Mouse (Mus musculus) stomach, embryonic 14.5 days (tissue): ENCODE data around the gene Slc26a5. TPM values are rescaled to one million over a fixed set of nuclear protein-coding genes. Genes with fewer than 3 reads are reported as not detected.

Experiments
- ATAC-seq: fragments of 200-750 bp; cut with Nextera tagmentation; 2 replicates; pipeline ENCODE4 v1.8.0; 2017; ENCODE audit warnings: low read depth, moderate TSS enrichment; ENCODE audit not compliant: insufficient number of reproducible peaks, insufficient read depth, low FRiP score
- H3K27ac ChIP-seq: fragments of 300-500 bp; sonication (generic); 2 replicates; pipeline ENCODE4 v1.5.1; 2014; ENCODE audit warnings: mild to moderate bottlenecking, low read length, moderate library complexity, mixed read lengths
- H3K27me3 ChIP-seq: fragments of 300-500 bp; sonication (generic); 2 replicates; pipeline ENCODE4 v1.6.1; 2014; ENCODE audit warnings: low read length, control low read depth, mixed read lengths; ENCODE audit not compliant: control insufficient read depth, insufficient read depth
- H3K36me3 ChIP-seq: fragments of 300-500 bp; sonication (generic); 2 replicates; pipeline ENCODE4 v1.6.1; 2014; ENCODE audit warnings: mild to moderate bottlenecking, control low read depth, low read length, moderate library complexity, mixed read lengths; ENCODE audit not compliant: control insufficient read depth, insufficient read depth
- H3K4me1 ChIP-seq: fragments of 300-500 bp; sonication (generic); 2 replicates; pipeline ENCODE4 v1.6.1; 2014; ENCODE audit warnings: low read length, control low read depth, mixed read lengths; ENCODE audit not compliant: control insufficient read depth, insufficient read depth
- H3K4me2 ChIP-seq: fragments of 300-500 bp; sonication (generic); replicated peaks from 2 replicates; pipeline ENCODE4 v1.6.1; 2014; ENCODE audit warnings: low read depth, low read length, control low read depth
- H3K4me3 ChIP-seq: fragments of 300-500 bp; sonication (generic); 2 replicates; pipeline ENCODE4 v1.5.1; 2014; ENCODE audit warnings: low read depth, low read length, control low read depth
- H3K9ac ChIP-seq: fragments of 300-500 bp; sonication (generic); replicated peaks from 2 replicates; pipeline ENCODE4 v1.6.1; 2014; ENCODE audit warnings: low read depth, mild to moderate bottlenecking, control low read depth, low read length, moderate library complexity, mixed read lengths
- H3K9me3 ChIP-seq: fragments of 300-500 bp; sonication (generic); 2 replicates; pipeline ENCODE4 v1.6.1; 2016; ENCODE audit warnings: low read depth, low read length, control low read depth; ENCODE audit not compliant: control insufficient read depth
- WGBS: fragments of 180-500 bp; shearing (Covaris S2); extraction: QIAGEN DNeasy Blood & Tissue Kit; methylation state at CpG from one replicate; pipeline ENCODE4 v1.1.7; 2014; 5-methylcytosine and 5-hydroxymethylcytosine counted together
- polyA plus RNA-seq: library from polyadenylated mRNA; unstranded; fragments of >200 nt; fragmentation: Nextera tagmentation; extraction: Ambion mirVana; gene quantifications from 2 replicates; pipeline ENCODE4 v1.2.1, GENCODE M21; 2014

The Slc26a5 gene
- polyA plus RNA-seq, 1 experiment from 2014 or later: not detected

DNA sequence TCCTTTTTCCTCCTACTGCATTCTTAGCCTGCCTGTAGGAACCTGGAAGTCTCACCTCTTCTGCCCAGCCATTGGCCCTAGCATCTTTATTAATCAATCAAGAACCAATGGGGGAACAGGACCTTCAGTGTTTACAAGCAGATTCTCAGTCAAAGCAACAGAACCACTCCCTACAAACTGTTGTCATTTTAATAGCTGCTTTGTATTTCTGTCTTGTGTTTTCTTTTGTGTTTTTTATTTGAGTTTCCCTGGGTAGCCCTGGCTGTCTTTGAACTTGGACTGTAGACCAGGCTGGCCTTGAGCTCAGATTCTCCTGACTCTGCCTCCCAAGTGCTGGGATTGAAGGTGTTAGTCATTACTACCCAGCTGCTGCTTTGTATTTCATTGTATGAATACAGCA, 73.2 kb downstream of the Slc26a5 start:
- Histone ChIP-seq H3K4me3 (no peak overlapping the region), H3K9ac (no peak overlapping the region), H3K4me1 (peaks cover 7% of the 10 kb centered on the region), H3K9me3 (no peaks in the 10 kb centered on the region), H3K36me3 (peaks cover 15% of the 10 kb centered on the region), H3K27ac (no peak overlapping the region), H3K27me3 (no peaks in the 10 kb centered on the region), H3K4me2 (no peak overlapping the region)
- no peak for ATAC-seq

DNA sequence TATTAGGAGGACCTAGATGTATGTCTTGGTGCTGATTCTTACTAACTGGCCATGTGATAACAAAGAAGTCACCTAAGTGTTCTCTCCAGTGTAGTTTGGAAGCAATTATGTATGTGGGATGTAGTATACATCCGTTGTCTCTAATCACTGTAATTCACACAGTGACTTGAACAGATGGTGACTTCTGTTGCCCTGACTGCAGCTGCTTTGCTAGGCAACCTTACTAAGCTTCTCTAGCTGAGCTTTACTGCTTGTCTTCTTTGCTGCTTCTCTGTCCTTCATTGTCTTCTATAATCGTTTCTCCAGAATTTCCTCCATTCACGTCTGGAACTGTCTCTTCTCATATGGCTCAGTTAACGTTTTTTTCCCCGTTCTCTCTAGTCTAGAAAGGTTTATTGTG, 76.3 kb downstream of the Slc26a5 start:
- Histone ChIP-seq H3K27me3 (no peaks in the 10 kb centered on the region), H3K9me3 (no peaks in the 10 kb centered on the region), H3K9ac (no peak overlapping the region), H3K27ac (no peak overlapping the region), H3K4me2 (no peak overlapping the region), H3K4me1 (peaks cover 7% of the 10 kb centered on the region), H3K36me3 (no peaks in the 10 kb centered on the region), H3K4me3 (no peak overlapping the region)
- no peak for ATAC-seq
- WGBS: 77% methylated on average over 5 of the region's 5 CpGs

DNA sequence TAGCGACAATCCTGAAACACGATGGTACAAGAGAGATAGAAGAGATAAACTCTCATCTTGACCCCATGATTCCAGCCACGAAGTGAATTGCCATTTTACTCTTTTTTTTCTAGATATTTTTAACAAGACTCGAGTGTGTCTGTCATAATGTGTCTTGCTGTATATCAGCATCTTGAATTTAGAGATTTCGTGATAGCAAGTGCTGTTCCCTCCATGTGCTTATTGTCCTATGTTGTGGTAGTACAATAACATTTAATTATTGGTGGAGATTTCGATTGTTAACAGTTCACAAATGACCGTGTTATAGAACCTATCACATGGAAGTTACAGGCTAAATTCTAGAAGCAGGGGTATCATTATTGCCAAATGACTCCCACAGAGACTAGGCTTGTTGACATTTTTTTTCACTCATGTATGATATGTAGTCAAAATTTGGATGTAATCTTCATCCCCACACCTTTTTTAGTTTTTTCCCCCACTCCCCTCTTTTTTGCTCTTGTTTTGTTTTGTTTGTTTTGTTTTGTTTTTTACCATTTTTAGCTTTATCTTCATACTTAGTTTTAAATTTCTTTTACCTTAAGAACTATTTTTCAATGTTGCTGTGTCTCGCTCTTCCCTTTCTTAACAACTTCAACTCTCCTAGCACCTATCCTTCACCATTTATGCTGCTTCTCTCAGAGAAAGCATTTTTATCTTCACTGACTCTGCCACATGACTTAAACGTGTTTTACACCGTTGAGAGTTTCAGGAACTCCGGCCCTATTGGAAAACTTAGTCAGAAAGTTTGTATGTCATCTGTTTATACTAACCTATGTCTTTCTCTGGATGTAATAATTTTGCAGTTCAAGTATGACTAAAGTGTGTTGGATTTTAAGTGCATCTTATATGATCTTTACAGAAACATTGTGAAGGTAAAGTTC, 78.0 kb downstream of the Slc26a5 start:
- 0 out of 2 replicates have a peak overlapping the region, but pooled peaks have one; percentile 77 for H3K27ac ChIP-seq
- peaks cover 7% of the 10 kb centered on the region for H3K4me1 ChIP-seq
- no peaks in the 10 kb centered on the region for H3K27me3 ChIP-seq
- H3K9ac ChIP-seq: peak overlapping the region; percentile 93
- WGBS: 35% methylated on average over 11 of the region's 11 CpGs
- peaks cover under 1% of the 10 kb centered on the region; the same call in 1 of the 2 replicates for H3K36me3 ChIP-seq
- H3K9me3 ChIP-seq: no peaks in the 10 kb centered on the region
- no peak for ATAC-seq
- peak overlapping the region; percentile 55 for H3K4me2 ChIP-seq
- peak overlapping the region; percentile 96 for H3K4me3 ChIP-seq

DNA sequence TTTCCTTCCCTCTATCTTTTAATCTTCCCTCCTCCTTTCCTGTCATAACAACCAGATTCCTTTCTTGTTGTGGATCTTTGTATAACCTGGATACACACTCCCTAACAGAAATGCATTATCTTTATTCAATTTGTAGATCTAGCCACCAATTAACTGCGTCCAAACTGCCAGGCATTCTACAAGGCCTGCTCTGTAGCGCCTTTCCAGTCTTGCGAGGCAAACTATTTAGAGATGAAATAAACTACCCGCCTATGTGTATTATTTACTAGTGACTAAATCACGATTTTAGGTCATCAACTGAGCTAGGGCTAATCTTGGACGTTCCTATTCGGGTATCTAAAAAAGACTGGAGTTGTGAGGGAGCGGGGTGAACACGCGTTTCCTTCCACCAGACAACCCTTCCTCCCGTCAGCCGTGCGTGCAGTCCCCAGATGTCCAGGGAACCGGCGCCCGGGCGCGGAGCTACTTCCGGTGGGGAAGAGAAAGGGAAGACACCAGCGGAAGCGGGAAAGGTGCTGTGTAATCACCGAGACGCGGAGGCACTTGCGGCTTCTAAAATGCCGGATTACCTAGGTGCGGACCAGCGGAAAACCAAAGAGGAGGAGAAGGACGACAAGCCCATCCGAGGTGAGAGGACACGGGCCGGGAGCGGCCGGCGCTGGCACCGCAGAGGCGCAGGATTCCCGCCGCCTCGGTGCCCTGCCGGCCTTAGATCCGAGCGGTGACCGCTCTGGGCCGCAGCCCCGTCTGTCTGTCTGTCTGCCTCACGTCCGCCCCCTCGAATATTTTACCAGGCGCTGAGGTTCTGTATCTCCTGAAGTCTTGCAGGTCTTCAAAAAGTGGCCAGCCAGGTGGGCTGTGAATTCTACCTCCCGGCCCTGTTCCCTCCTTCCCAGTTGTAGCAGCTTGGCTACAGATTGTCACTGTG, 78.9 kb downstream of the Slc26a5 start:
- peak overlapping the region; percentile 93 for H3K9ac ChIP-seq
- peak overlapping the region; percentile 77 for H3K27ac ChIP-seq
- peaks cover 8% of the 10 kb centered on the region for H3K36me3 ChIP-seq
- H3K4me1 ChIP-seq: peaks cover 7% of the 10 kb centered on the region
- H3K27me3 ChIP-seq: no peaks in the 10 kb centered on the region
- ATAC-seq: peak; percentile 88
- peak overlapping the region; percentile 96 for H3K4me3 ChIP-seq
- H3K9me3 ChIP-seq: no peaks in the 10 kb centered on the region
- peak overlapping the region; percentile 55 for H3K4me2 ChIP-seq
- 2% methylated on average over 51 of the region's 51 CpGs for WGBS

DNA sequence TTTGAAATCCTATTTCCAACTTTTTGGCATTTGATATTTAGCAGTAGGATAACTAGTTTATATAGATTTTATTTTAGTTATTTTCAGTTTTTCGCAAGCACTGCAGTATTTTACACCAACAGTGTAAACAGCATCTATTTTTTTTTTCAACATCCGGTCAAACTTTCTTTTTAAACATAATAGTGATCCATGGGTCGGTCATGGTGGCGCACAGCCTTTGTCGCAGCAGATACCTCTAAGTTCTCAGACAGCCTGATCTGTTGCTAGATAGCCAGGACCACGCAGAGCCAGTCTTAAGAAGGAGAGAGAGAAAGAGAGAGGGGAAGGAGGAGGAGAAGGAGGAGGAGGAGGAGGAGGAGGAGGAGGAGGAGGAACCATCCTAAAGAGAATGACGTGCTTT, 79.6 kb downstream of the Slc26a5 start:
- ATAC-seq: no peak
- Histone ChIP-seq H3K9me3 (no peaks in the 10 kb centered on the region), H3K9ac (no peak overlapping the region), H3K27ac (no peak overlapping the region), H3K4me3 (no peak overlapping the region), H3K4me1 (peaks cover 7% of the 10 kb centered on the region), H3K4me2 (peak overlapping the region; percentile 55), H3K36me3 (peaks cover 16% of the 10 kb centered on the region), H3K27me3 (no peaks in the 10 kb centered on the region)
- 77% methylated on average over 7 of the region's 7 CpGs for WGBS

DNA sequence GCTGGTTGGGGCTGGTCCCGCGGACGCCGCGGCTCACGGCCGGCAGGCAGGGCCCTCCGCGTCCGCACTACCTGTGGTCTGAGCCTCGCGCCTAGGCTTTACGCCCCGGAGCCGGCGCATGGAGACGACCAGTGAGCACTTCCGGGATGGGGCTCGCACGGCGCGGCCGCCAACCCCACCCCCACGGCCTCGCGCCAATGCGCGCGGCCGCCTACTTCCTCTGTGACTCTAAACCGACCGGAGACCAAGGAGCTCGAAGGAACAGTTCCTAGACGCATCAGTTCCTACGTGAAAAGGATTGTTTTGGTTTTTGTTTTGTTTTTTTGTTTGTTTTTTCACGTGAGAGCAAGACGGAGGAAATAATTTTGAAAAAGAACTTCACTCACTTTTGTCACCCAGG, 80.4 kb downstream of the Slc26a5 start, which contains the start of the genes Dnajc2 and Psmc2:
Dnajc2 (minus strand) TSS at position 199 of the 400 bp plus-strand sequence.
Psmc2 (plus strand) TSS at position 231 of the 400 bp plus-strand sequence.
- WGBS: under 1% methylated on average over 37 of the region's 37 CpGs
- Histone ChIP-seq H3K4me1 (peaks cover 7% of the 10 kb centered on the region), H3K27ac (peak within 1 kb of the TSS; percentile 77; the same call in 1 of the 2 replicates), H3K9ac (peak within 1 kb of the TSS; percentile 71), H3K4me3 (peak within 1 kb of the TSS; percentile 97), H3K36me3 (peaks cover 22% of the 10 kb centered on the region), H3K4me2 (peak within 1 kb of the TSS; percentile 91), H3K27me3 (no peaks in the 10 kb centered on the region), H3K9me3 (no peaks in the 10 kb centered on the region)
- peak; percentile 94 for ATAC-seq

DNA sequence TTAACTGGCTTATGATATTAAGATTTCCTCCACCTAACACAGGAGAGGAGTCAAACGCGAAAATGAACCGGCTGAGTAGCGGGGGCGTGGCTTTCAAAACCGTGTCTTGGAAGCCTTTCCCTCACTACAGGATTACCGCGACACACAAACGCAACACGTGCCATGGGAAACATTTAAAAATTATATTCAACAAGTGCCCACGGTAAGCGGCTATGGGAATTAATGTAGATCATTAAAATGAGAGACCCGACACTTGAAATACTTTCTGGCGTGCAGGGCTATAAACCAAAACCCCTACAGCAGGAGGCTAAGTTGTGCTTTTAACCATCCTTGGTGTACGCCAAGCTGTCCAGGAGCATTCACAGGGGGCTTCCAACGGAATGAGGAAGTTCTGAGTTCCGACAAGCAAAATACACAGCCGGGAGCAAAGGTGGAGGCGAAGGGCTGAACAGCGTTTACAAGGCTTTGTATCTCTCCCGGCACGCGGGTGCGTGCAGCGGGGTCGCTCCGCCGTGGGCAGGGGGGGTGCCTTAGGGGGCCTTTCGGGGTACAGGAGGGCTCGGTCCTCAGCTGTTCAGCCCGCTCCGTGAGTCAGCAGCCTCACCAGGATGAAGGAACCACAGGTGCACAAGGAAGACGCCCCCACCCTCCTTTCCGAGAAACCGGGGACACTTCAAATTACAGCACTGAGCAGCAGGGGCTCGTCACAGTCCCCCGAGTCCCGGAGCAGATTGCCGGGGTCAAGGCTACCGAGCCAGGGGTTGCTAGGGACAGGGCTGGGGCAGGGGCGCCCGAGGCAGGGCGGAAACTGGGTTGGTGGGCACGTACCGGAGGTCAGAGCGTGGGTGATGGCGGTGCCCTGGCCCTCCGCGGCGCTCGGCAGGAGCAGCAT, 81.0 kb downstream of the Slc26a5 start:
- Histone ChIP-seq H3K4me3 (peak overlapping the region; percentile 97), H3K27ac (peak overlapping the region; percentile 67; the same call in 1 of the 2 replicates), H3K9me3 (no peaks in the 10 kb centered on the region), H3K4me2 (peak overlapping the region; percentile 91), H3K4me1 (peaks cover 7% of the 10 kb centered on the region), H3K9ac (peak overlapping the region; percentile 71), H3K27me3 (no peaks in the 10 kb centered on the region), H3K36me3 (peaks cover 27% of the 10 kb centered on the region)
- WGBS: under 1% methylated on average over 49 of the region's 51 CpGs
- peak; percentile 38; the same call in 1 of the 2 replicates for ATAC-seq
